Comparison of ENCODE assay signal across 21 mouse cellular contexts in genomic region chr8:22009403-22009802, GRCm38 (mm10). TPM values are rescaled to one million over a fixed set of nuclear protein-coding genes. Genes with fewer than 3 reads are reported as not detected.
"Had no signal": no experiment of that assay in that cellular context is flagged by ENCODE, and none has a peak within 500 bp of the region (broad histone marks: within the 10 kb centered on the region; RNA-seq: fewer than 3 reads in every experiment).

No protein-coding gene starts in this region.

- H3K27me3 ChIP-seq: limb, embryonic 15.5 days; liver, embryonic 12.5 days; midbrain, embryonic 15.5 days; neural tube, embryonic 13.5 days had no signal

- H3K4me1 ChIP-seq: limb, embryonic 15.5 days; liver, embryonic 12.5 days; midbrain, embryonic 10.5 days; midbrain, embryonic 15.5 days; neural tube, embryonic 13.5 days had no signal

- DNase-seq: kidney, postnatal 25 days; layer of hippocampus, adult 9-11 months; layer of hippocampus, postnatal 36 days; lung, embryonic 14.5 days; lung, postnatal 10 days; lung, postnatal 4 days; thymus, adult 18-20 months; thymus, postnatal 14 days had no signal

- H3K27ac ChIP-seq: limb, embryonic 15.5 days; liver, embryonic 12.5 days; midbrain, embryonic 10.5 days; midbrain, embryonic 15.5 days; neural tube, embryonic 13.5 days; stomach, postnatal 0 days had no signal

- H3K4me3 ChIP-seq: limb, embryonic 15.5 days; liver, embryonic 12.5 days; midbrain, embryonic 10.5 days; midbrain, embryonic 15.5 days; neural tube, embryonic 13.5 days had no signal

- H3K9me3 ChIP-seq: limb, embryonic 15.5 days; liver, embryonic 12.5 days; midbrain, embryonic 10.5 days; midbrain, embryonic 15.5 days; neural tube, embryonic 13.5 days had no signal

- H3K9ac ChIP-seq: limb, embryonic 15.5 days; liver, embryonic 12.5 days; lung, embryonic 14.5 days; midbrain, embryonic 15.5 days; neural tube, embryonic 13.5 days had no signal

- ATAC-seq: liver, embryonic 12.5 days; midbrain, embryonic 15.5 days had no signal

- H3K36me3 ChIP-seq: limb, embryonic 15.5 days; midbrain, embryonic 10.5 days; midbrain, embryonic 15.5 days; neural tube, embryonic 13.5 days had no signal

- H3K4me2 ChIP-seq: limb, embryonic 15.5 days; liver, embryonic 12.5 days; lung, embryonic 14.5 days; midbrain, embryonic 15.5 days; neural tube, embryonic 13.5 days had no signal

RNA-seq across cellular contexts. Expression of gene Ccdc70, which starts 39.8 kb away (rescaled TPM):
- total RNA-seq: layer of hippocampus, postnatal 36 days; left cerebral cortex, adult 8-10 months; left cerebral cortex, postnatal 25 days; megakaryocyte, adult 5-6 weeks had no signal
- polyA plus RNA-seq: kidney, embryonic 16.5 days; limb, embryonic 11.5 days; limb, embryonic 15.5 days; liver, embryonic 12.5 days; liver, embryonic 16.5 days; lung, embryonic 14.5 days; midbrain, embryonic 10.5 days; midbrain, embryonic 15.5 days; neural tube, embryonic 13.5 days; stomach, postnatal 0 days; urinary bladder, adult 2 months had no signal

RNA-seq across cellular contexts. Expression of gene Fam90a1a, which starts 50.9 kb away (rescaled TPM):
- total RNA-seq: layer of hippocampus, postnatal 36 days; left cerebral cortex, adult 8-10 months; left cerebral cortex, postnatal 25 days; megakaryocyte, adult 5-6 weeks had no signal
- polyA plus RNA-seq: kidney, embryonic 16.5 days; limb, embryonic 11.5 days; limb, embryonic 15.5 days; liver, embryonic 12.5 days; liver, embryonic 16.5 days; lung, embryonic 14.5 days; midbrain, embryonic 10.5 days; midbrain, embryonic 15.5 days; neural tube, embryonic 13.5 days; stomach, postnatal 0 days; urinary bladder, adult 2 months had no signal
